Mouse (Mus musculus): Measurements from ENCODE around the gene Mllt11.

Gene Mllt11

GRCm38 (mm10) chr3:95246465-95247231 lies 14.7 kb upstream of the Mllt11 start:
- DNase-seq (ENCODE audit: low spot score in 2 of 2), result peak; percentile 67

- no peak for DNase-seq (ENCODE audit: low spot score in 2 of 2)
Measured at GRCm38 (mm10) chr3:95243086-95243485, 11.1 kb upstream of the Mllt11 start.

- DNase-seq (ENCODE audit: low spot score in 2 of 2), result no peak
Measured at GRCm38 (mm10) chr3:95241498-95241897, 9.5 kb upstream of the Mllt11 start, which contains the start of gene Gm128. Gm128 (minus strand) TSS chr3:95241598.

GRCm38 (mm10) chr3:95240900-95241299 lies 8.9 kb upstream of the Mllt11 start:
- DNase-seq (ENCODE audit: low spot score in 2 of 2), result no peak

- DNase-seq (ENCODE audit: low spot score in 2 of 2), result no peak
Measured at GRCm38 (mm10) chr3:95239971-95240370, 8.0 kb upstream of the Mllt11 start.

GRCm38 (mm10) chr3:95239022-95239421 lies 7.1 kb upstream of the Mllt11 start:
- no peak for DNase-seq (ENCODE audit: low spot score in 2 of 2)

GRCm38 (mm10) chr3:95237541-95238099 lies 5.6 kb upstream of the Mllt11 start:
- no peak for DNase-seq (ENCODE audit: low spot score in 2 of 2)

- DNase-seq (ENCODE audit: low spot score in 2 of 2), result no peak
Measured at GRCm38 (mm10) chr3:95235386-95236301, 3.7 kb upstream of the Mllt11 start.

- DNase-seq (ENCODE audit: low spot score in 2 of 2), result no peak
Measured at GRCm38 (mm10) chr3:95233303-95233980, 1.5 kb upstream of the Mllt11 start.

GRCm38 (mm10) chr3:95232771-95233170 lies 800 bp upstream of the Mllt11 start:
- no peak for DNase-seq (ENCODE audit: low spot score in 2 of 2)

- no peak for DNase-seq (ENCODE audit: low spot score in 2 of 2)
Measured at GRCm38 (mm10) chr3:95230495-95231297, 1.3 kb downstream of the Mllt11 start.

- peak; percentile 41 to 45 for DNase-seq (ENCODE audit: low spot score in 2 of 2)
Measured at GRCm38 (mm10) chr3:95229781-95230494, 2.0 kb downstream of the Mllt11 start.

GRCm38 (mm10) chr3:95228894-95229780 lies 2.8 kb downstream of the Mllt11 start:
- DNase-seq (ENCODE audit: low spot score in 2 of 2), result peak; percentile 75 to 79

- peak; percentile 91 for DNase-seq (ENCODE audit: low spot score in 2 of 2)
Measured at GRCm38 (mm10) chr3:95228148-95228893, 3.6 kb downstream of the Mllt11 start, which contains the start of gene Cdc42se1. Cdc42se1 (plus strand) TSS chr3:95228732.

- DNase-seq (ENCODE audit: low spot score in 2 of 2), result no peak
Measured at GRCm38 (mm10) chr3:95227214-95227613, 4.8 kb downstream of the Mllt11 start.

- no peak for DNase-seq (ENCODE audit: low spot score in 2 of 2)
Measured at GRCm38 (mm10) chr3:95224295-95224694, 7.7 kb downstream of the Mllt11 start.

GRCm38 (mm10) chr3:95223041-95223440 lies 8.9 kb downstream of the Mllt11 start:
- DNase-seq (ENCODE audit: low spot score in 2 of 2), result no peak

- no peak for DNase-seq (ENCODE audit: low spot score in 2 of 2)
Measured at GRCm38 (mm10) chr3:95218466-95219137, 13.4 kb downstream of the Mllt11 start.

Measured in right cerebral cortex, adult 2 months (tissue).